Comparison of ENCODE assay signal across 8 mouse cellular contexts in the genomic region with DNA sequence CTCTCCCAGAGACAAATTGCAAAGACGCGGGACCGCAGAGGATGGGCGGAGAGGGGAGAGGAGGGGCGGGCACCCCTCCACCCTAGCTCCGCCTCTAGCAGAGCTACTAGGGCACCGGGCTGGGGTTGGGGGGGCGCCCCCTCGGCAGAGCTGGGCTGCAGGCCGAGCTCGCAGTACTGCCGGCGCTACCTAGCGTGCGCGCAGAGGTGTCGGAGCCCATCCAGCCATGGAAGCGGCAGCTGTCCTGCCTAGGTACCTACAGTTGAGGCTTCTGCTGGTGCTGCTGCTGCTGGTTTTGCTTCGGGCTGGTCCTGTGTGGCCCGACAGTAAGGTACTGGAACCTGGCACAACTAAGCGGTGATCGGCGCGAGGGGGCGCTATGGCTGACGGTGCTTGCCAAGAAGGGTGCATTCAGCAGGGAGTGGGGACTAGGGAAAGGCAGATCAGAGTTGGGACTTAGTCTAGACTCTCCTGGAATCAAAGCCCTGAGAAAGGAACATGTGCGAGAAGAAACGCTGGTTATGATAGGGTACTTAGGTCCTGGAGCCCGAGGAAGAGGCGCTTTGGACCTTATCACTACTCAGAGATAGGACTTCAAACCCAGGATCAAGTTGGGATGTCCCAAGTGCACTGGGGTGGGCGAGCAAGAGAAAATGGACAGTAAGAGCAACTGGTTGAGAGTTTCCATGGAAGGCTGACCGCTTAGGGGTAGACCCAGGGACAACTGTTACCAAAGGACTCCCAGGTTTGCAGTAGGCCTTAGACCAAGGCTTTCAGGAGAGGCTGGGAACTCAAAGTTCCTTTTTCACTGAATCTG. TPM values are rescaled to one million over a fixed set of nuclear protein-coding genes. Genes with fewer than 3 reads are reported as not detected.
DNase-seq lines count a peak whose midpoint lies in the region; ATAC-seq lines count a peak whose summit lies in the region.

A gene (plus strand): TSS at position 128 of the 817 bp plus-strand sequence.

- no peaks in the 10 kb centered on the region for H3K36me3 ChIP-seq in intestine, embryonic 15.5 days
- no peaks in the 10 kb centered on the region for H3K36me3 ChIP-seq in limb, embryonic 12.5 days
- H3K36me3 ChIP-seq in midbrain, embryonic 12.5 days = no peaks in the 10 kb centered on the region

- peak; percentile 72 for ATAC-seq in intestine, embryonic 15.5 days
- ATAC-seq in limb, embryonic 12.5 days (ENCODE audit: insufficient number of reproducible peaks, insufficient read depth, low FRiP score, low TSS enrichment, low read depth) = peak; percentile 73
- peak; percentile 78 for ATAC-seq in midbrain, embryonic 12.5 days (ENCODE audit: low FRiP score, low read depth)

- H3K4me3 ChIP-seq in intestine, embryonic 15.5 days (replicated peaks) = peak within 1 kb of the TSS; percentile 45
- peak within 1 kb of the TSS; percentile 48 for H3K4me3 ChIP-seq in limb, embryonic 12.5 days (replicated peaks)
- H3K4me3 ChIP-seq in midbrain, embryonic 12.5 days = peak within 1 kb of the TSS; percentile 43

- intact Hi-C loops in gastrocnemius, postnatal 36 days (cut with DNase I) = no loop called here

- H3K9ac ChIP-seq in intestine, embryonic 15.5 days = peak within 1 kb of the TSS; percentile 51
- H3K9ac ChIP-seq in limb, embryonic 12.5 days (replicated peaks) = peak within 1 kb of the TSS; percentile 63
- peak within 1 kb of the TSS; percentile 49 for H3K9ac ChIP-seq in midbrain, embryonic 12.5 days (replicated peaks)

- peak; percentile 88 for DNase-seq in adrenal gland, adult 2 months
- peak; percentile 82 for DNase-seq in embryo, embryonic 11 days
- DNase-seq in gastrocnemius, postnatal 36 days = peak; percentile 67 to 82
- peak; percentile 35 for DNase-seq in spleen, adult 12 weeks (ENCODE audit: low spot score)
- no peak for DNase-seq in adipocyte (ENCODE audit: low spot score)

- 10% methylated on average over 26 of the region's 32 CpGs for whole genome bisulfite sequencing in intestine, embryonic 15.5 days
- 8% methylated on average over 32 of the region's 32 CpGs for WGBS in limb, embryonic 12.5 days
- 7% methylated on average over 32 of the region's 32 CpGs for WGBS in midbrain, embryonic 12.5 days

- peak within 1 kb of the TSS; percentile 95 for H3K4me2 ChIP-seq in intestine, embryonic 15.5 days (replicated peaks)
- peak within 1 kb of the TSS; percentile 75 for H3K4me2 ChIP-seq in limb, embryonic 12.5 days
- peak within 1 kb of the TSS; percentile 81 for H3K4me2 ChIP-seq in midbrain, embryonic 12.5 days (replicated peaks)

- peaks cover 17% of the 10 kb centered on the region for H3K4me1 ChIP-seq in intestine, embryonic 15.5 days (replicated peaks)
- peaks cover 30% of the 10 kb centered on the region for H3K4me1 ChIP-seq in limb, embryonic 12.5 days (replicated peaks)
- peaks cover 25% of the 10 kb centered on the region for H3K4me1 ChIP-seq in midbrain, embryonic 12.5 days

- H3K9me3 ChIP-seq in intestine, embryonic 15.5 days = no peaks in the 10 kb centered on the region
- no peaks in the 10 kb centered on the region for H3K9me3 ChIP-seq in limb, embryonic 12.5 days
- no peaks in the 10 kb centered on the region for H3K9me3 ChIP-seq in midbrain, embryonic 12.5 days

- H3K27me3 ChIP-seq in intestine, embryonic 15.5 days (replicated peaks) = no peaks in the 10 kb centered on the region
- H3K27me3 ChIP-seq in limb, embryonic 12.5 days = peaks cover 4% of the 10 kb centered on the region; the same call in 1 of the 2 replicates
- peaks cover 38% of the 10 kb centered on the region for H3K27me3 ChIP-seq in midbrain, embryonic 12.5 days

- no peak within 1 kb of the TSS for H3K27ac ChIP-seq in intestine, embryonic 15.5 days
- no peak within 1 kb of the TSS; the same call in 1 of the 2 replicates for H3K27ac ChIP-seq in limb, embryonic 12.5 days
- no peak within 1 kb of the TSS for H3K27ac ChIP-seq in midbrain, embryonic 12.5 days (replicated peaks)

RNA-seq across cellular contexts. Expression of the gene that starts here (rescaled TPM):
- 10 to 100 TPM in 1 of 2 experiments, 1 to 10 TPM in 1; 6.7 to 12.0 TPM for total RNA-seq in adrenal gland, adult 2 months (2021)
- 5.9 TPM in 2 replicates for polyA plus RNA-seq in adrenal gland, adult 2 months (2012; rRNA removed)
- 1 to 10 TPM; 5.3 to 6.1 TPM for total RNA-seq in gastrocnemius, postnatal 36 days (2021)
- 2.3 and 2.5 TPM in 2 replicates for polyA plus RNA-seq in intestine, embryonic 15.5 days (2015; fragmentation: Nextera tagmentation; extraction: Ambion mirVana)
- 4.7 and 6.2 TPM in 2 replicates for polyA plus RNA-seq in limb, embryonic 12.5 days (2016; fragmentation: Nextera tagmentation; extraction: Ambion mirVana)
- polyA plus RNA-seq in midbrain, embryonic 12.5 days (2016; fragmentation: Nextera tagmentation; extraction: Ambion mirVana) = 2.9 and 3.8 TPM in 2 replicates
